Mouse (Mus musculus) adrenal gland (tissue): Measurements from ENCODE around the gene 4932438H23Rik.

Experiments used
- intact Hi-C: fragments of 180-260 bp; cut with DNase I; formaldehyde crosslinking; loops from one replicate; pipeline ENCODE4 v1.15.1; 2025
- long read RNA-seq, 2 experiments: library from polyadenylated mRNA; unstranded; transcript quantifications; one replicate each; pipeline ENCODE4 v2.0.0; 2020; ENCODE audit warnings: borderline replicate concordance in 1 of 2; ENCODE audit not compliant: insufficient replicate concordance in 1 of 2

The 4932438H23Rik gene
- long read RNA-seq, experiment 1, partial matches to known transcripts = 0 of 1 reads
- long read RNA-seq, experiment 1, other reads (novel, unspliced or antisense) = 1 of 1 reads
- long read RNA-seq, experiment 2 = 0 reads

DNA sequence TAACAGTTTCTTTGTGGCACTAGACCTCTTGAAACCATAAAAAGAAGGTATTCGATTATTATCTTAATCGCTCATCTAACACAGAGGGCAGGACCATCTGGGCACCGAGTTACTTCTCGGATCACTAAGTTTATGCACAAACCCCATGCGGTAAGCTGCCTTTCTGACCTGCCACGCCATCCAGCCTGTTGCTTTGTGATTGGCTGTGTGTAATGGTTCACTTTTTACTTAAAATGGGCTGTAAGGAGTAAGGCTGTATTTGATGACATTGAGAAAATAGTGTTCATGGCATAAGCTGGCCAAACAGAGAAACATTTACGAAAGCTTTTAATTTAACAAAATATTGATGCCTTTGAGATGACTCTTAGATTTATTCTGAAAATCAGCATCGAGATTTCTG lies at the start of gene 4932438H23Rik:
Gene 4932438H23Rik, minus strand, starts transcription at position 101 of the 400 bp plus-strand sequence.
- intact Hi-C loops = no loop called here

DNA sequence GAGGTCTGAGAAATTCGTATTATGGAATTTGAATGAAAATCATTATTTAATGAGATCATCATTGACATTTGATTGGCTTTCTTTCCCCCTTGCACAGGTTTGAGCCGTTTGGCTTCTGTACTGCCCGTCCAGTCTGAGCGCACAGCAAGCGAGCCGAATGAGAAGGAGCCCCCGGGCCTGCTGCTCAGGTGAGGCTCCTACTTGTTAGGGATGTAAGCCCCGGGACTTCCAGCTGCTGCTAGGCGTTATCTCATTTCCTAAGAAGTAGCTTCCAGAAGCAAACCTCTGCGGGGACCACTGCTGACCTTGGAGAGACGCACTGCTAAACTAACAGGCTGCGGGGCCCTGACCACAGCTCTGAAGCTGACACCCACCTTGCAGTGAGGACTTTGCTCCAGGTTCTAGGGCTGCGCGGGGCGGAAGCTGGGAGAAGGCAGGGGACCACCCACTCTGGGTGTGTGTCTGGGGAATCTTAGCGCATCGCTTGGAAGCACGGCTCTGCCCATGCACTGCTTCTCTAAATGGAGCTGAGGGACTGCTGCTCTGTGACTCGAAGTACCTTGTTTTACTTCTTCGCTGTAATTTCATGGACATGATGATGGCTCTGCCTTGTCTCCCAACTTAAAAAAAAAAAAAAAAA lies 46.2 kb upstream of the 4932438H23Rik start:
- intact Hi-C loops = no loop called here

DNA sequence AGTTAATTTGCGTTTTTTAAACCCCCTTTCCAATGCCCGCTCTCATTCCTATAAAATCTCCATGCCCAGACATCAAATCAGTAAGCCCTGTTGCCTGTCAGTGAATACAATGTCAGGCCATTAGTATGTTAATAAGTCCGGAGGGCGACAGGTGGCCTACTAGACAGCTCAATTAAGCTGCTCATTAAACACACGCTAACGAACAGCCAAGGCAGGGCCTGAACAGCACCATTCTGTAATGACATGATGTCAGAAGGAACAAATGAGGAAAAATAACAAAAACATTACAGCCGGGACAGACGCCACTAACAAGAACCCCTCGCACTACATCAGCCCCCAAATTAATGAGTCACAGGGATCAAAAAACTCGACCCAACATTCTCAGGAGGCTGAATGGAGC lies 45.5 kb upstream of the 4932438H23Rik start:
- intact Hi-C loops = no loop called here

DNA sequence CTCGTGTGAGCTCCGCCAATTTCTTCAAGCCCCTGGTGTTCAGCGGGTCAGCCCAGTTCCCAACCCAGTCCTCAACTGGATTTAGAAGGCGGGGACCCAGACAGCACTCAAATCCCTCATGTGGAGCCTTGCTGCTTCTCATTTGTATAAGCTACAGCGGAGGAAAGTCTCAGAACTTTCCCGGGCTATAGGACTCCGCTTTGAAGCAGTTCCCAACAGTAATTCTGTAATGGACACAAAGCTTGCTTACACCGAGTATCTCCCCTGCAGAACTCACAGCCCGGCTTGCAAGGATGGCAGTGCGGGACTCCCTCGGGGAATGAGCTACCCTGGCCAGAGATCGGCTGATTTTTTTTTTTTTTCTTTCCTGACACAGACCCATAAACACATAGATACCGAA lies 45.1 kb upstream of the 4932438H23Rik start:
- intact Hi-C loops = no loop called here

DNA sequence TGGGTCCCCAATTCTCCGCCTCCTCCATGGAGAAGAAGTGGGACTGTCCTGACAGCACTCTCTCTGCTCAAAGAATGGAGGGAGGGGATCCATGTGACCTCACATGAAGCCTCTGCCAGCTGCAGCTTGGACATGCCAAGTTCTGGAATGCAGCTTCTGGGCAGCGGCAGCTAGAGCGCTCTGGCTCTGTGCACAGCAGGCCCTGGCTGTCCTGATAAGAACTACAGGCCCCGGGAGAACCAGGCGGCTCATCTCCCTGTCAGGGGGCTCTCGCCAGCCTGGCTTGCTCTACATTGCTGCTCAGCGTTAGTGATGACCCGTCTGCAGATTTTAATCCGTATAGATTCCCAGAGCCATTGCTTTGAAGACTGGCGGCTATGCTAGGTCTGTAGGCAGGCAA lies 44.6 kb upstream of the 4932438H23Rik start:
- intact Hi-C loops = no loop called here

DNA sequence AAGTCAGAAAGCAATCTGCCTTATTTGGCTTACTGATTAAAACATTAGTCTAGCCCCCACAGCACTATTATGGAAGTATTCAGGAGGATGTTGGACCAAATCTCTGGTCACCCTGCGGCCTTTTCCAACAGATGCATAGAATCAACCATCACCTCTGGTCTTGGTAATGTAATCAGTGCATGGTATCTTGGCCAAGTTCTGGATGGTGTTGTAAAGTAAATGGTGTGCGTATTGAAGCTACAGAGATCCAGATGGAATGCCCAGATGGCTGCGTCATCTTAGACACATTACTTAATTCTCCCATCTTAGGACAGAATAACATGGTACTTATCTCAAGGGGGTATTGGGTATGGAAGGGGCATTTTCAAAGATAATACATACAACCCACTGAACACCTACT lies 43.8 kb upstream of the 4932438H23Rik start:
- intact Hi-C loops = no loop called here

DNA sequence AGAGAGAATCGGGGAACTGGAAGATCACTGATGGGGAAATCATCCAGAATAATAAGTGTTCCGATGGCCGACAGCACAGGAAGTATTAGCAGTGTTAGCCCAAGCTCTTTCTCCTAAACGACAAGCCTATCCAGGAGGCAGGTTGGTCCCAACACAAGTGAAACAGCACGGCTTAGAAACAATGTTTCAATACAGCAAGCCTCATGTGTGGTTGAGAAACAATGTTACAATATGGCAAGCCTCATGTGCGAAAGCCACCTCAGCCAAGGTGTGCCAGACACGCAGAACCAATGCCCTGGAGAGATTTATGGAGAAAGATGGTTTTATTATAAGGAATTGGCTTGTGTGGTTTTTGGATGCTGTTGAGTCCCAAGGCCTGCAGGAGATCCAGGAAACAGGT lies 43.2 kb upstream of the 4932438H23Rik start:
- intact Hi-C loops = no loop called here

DNA sequence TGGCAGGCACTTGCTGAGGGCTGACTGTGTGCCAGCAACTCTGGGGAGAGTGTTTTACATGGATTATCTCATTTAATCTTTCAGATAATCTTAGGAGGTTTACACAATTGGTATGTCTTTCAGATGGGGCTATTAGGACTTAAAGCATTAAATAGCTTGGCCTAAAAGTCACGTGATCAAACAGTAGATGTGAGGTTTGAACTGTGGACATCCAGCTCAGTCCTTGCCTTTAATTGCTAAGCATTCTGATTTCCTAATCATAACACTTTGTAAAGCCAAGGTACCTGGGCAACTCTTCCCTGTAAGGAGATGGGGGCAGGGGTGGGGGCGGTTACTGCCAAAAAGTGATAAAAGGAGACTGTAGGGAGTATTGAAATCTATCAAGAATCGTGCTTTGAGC lies 41.7 kb upstream of the 4932438H23Rik start:
- intact Hi-C loops = no loop called here

DNA sequence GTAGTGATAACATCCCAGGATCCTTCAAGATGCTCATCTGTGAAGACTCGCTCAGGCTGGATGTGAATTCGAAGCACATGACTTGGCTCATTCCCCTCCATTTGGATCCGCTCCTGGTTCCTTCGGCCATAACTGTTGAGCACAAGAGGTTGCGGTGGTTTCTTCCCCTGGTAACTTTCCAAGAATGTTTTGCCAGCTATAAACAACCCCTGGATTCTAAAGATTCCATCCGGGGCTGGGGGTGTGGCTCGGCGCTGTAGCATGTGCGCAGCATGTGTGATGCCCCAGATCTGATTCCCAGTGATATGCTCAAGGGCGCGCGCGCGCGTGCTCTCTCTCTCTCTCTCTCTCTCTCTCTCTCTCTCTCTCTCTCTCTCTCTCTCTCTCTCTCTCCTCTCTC lies 35.0 kb upstream of the 4932438H23Rik start:
- intact Hi-C loops = no loop called here

DNA sequence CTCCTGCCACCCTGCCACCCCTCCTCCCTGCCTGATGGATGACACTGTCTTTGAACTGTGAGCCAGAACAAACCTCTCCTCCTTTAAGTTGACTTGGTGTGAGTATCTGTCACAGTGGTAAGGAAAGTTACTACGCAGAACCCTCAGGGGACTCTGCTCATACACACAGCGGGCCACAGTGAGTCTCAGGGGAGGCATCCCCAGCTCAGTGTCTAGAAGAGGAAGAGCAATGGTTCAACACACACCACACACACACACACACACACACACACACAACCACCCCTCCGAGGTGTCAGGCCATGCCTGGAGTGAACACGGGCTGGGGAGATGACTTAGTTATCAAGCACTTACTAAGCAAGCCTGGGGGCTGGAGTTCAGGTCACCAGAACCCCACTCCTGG lies 33.5 kb upstream of the 4932438H23Rik start:
- intact Hi-C loops = no loop called here

DNA sequence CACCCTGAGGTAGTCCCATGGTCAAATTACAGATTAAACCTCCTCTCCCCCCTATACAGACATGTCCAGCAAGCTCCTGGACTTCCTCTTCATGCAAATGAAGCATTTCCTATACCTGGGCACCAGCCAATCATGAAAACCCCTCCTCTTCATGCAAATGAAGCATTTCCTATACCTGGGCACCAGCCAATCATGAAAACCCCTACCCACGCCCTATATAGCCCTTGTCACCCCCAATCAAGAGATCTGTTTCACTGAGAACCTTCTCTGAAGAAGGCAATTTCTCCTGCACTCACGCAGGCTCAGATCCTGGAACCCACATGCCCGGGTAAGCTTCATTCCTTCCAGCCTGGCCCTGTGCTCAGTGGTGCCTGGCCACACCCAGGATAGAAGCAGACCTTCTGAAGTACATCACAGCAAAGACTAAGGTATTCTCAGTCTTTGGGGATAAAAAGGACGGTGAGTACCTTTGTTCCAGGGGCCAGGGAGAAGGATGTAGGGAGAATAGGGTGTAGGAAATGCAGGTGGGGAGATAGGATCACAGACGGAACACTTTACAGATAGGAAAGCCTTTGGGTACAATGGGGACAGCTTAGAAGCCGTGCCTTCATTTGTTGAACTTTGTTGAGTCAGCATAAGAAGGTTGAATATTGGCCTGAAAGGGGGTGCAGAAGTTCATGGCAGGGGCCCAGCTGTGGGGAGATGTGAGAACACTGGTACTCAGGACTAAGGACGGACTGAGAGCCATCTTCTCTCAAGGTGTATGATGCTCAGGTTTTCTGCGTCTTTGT lies 32.0 kb upstream of the 4932438H23Rik start:
- intact Hi-C loops = no loop called here

DNA sequence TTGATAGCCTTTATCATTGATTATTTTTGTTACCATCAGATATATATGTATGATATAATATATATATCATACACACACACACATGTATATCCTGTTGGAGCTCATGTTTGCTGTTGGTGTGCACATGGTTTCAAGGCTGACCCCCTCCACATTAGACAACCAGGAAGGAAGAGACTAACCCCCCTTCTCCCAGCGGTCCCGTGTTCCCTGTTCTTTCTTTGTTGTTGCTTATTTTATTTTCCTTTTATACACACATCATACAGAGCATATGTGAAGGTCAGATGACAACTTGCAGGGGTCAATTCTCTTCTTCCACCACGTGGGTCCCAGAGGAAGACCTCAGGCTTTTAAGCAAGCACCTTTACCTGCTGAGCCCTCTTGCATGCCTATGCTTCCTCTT lies 29.3 kb upstream of the 4932438H23Rik start:
- intact Hi-C loops = no loop called here

DNA sequence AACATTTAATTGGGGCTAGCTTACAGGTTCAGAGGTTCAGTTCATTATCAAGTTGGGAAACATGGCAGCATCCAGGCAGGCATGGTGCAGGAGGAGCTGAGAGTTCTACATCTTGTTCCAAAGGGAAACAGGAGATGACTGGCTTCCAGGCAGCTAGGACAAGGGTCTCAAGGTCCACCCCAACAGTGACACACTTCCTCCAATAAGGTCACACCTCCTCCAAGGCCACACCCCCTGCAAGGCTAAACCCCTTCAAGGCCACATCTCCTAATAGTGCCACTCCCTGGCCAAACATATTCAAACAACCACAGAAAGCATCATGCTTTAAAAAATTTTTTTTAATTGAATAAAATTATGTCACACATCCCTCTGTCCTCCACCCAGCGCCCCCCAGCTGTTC lies 28.9 kb upstream of the 4932438H23Rik start:
- intact Hi-C loops = no loop called here

DNA sequence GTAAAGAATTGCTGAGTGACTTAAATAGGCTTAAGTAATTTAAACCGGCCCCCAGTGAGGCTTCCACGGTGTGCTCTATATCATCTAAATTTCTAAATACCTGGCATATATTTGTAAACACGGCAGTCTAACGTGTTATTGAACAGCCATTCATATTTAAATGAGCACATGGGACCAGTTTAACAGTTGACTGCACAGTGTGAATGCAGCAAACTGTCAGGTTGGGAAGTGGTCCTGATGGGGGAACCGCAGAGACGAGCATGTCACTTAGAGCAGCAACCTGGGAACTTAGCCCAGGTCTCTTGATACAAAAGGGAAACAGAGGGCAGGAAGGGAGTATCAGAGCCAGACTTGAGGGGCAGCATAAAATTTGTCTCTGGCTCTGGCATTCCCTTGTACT lies 25.0 kb upstream of the 4932438H23Rik start:
- intact Hi-C loops = no loop called here

DNA sequence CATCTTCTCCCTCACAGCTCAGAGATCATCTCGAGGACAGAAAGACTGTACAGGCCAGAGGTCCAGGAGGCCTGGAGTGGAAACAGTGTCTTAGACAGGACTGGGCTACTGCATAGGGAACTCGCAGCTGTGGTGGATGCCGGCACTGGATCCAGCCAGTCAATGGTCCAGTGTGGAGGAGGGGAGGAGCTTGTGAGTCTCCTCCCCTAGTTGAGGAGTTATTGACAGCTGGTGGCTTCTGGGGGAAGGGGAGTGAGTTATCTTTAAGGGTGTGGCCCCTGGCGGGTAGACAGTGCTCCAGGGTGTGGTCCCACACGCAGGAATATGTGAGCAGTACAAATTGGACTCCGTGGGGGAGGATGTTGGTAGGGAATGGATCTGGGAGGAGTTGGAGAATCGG lies 21.8 kb upstream of the 4932438H23Rik start:
- intact Hi-C loops = no loop called here

DNA sequence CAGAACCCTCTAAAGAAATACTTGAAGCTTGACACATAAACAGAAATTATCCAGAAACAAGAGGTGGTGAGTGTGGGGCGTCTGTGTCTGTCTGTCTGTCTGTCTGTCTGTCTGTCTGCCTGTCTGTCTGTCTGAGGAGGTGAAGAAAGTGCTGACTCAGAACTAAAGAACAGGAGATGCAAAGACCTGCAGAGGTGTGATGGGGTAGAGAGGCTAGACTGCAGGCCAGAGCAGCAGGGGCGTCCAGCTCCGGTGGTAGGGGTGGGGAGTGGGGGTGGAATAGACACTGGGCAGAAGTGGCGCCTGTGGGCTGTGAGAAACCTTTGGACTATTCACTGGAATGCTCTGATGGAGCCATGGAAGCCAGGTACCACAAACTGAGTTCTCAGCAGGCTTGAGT lies 21.1 kb upstream of the 4932438H23Rik start:
- intact Hi-C loops = no loop called here

DNA sequence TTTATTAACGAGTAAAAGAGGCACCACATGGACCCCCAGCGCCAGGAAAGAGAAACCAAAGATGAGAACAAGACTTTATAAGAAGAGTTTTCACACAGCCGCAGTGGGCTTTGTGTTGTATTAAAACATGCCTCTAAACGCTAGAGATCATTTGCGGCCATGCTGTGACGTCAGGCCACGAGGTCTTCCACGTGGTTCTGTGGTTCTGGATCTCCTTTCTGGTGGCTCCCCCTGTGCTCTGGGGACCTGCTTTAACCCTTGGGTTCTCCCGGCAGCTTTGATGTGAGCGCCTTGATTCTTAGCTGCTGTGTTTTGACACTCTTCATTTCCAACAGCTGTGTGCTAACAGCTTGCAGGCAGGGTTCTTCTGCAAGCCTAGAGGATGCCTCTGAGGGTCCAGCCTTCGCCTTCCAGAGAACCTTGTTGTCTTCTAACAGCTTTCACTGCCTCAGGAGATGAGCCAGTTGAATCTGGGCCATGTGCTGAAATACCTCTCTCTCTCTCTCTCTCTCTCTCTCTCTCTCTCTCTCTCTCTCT lies 16.1 kb upstream of the 4932438H23Rik start:
- intact Hi-C loops = no loop called here

DNA sequence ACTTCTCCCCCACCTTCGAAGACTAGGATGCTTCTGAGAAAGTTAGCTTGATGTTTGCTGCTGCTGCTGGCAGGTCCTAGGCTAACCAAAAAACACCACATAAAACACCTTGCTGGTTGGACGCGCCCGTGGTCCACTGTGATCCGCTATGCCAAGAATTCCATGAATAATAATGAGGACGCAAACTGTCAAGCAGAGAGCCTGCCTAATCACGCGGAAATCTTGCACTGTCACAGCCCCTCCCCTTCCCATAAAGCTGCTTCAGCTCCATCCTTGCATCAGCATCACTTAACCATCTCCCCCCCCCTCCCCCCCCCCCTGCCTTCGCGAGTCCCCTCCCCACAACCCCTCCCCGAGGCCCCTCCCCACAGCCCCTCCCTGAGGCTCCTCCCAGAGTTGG lies 12.7 kb upstream of the 4932438H23Rik start:
- intact Hi-C loops = no loop called here

DNA sequence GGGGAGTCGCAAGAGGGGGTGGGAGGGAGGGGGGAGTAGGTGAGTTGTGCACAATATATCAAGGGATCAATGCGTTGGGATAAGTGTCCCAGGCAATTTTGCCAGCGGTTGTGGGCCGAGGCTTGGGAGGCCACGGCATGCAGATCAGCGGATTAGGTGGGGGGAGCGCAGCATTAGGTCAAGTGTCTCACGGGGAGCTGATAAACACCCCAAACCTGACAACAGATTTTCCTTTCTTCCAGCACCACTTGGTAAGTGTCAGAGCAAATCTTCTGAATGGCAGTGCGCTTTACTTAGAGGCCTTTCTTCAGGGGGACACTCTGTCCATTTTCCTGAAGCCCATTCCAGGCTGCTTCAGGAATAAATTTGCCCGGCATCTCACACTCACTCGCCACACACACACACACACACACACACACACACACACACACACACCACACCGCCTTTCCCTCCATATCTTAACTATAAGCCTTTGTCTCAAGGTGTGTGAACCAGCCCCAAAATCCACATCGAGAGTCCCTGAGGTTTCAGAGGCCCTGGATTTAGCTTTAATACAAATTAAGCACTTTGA lies 10.6 kb upstream of the 4932438H23Rik start:
- intact Hi-C loops = no loop called here

DNA sequence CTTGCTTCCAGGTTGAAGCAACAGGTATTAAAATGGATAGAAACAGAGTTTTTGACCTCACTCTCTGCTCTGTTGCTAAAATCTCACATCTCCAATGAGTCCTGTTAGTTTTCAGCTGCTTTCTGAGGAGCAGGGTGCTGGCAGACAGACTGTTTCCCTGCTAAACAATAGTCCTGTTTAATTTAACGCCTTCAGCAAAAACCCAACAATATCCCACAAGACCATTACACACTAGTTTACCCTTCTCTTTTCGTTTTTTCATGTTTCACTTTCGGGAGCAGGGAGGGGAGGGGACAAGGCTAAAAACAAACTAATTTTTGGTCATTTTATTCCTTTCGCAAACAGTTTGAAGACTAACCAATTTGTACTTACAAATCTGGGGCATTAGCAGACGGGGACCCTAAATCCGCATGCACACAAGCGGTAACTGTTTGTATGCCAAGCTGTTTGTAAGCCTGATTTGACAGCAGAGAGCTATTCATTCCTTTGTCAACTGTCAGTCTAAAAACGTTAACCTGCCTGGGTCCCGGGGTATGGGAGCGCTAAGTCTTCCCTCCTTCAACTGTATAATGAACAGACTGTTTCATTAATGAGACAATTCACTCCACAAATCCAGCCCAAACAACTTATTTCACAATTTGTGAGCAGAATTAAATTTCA lies 10.0 kb upstream of the 4932438H23Rik start:
- intact Hi-C loops = no loop called here

DNA sequence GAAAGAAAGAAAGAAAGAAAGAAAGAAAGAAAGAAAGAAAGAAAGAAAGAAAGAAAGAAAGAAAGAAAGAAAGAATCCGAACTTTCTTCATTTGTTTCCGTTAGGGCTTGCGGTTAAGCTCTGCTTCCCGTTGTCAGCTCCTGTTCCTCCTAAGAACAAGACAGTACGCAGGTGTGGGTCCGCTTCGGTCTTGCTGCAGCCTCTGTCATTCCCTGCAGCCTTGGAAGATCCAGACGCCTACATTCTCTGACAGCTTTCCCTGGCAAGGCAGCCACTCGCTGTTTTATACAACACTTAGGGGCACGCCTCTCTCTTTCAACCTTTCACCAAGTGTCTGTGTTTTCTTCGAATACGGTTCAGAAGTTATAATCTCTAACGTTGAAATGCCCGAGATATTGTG lies 8.5 kb upstream of the 4932438H23Rik start:
- intact Hi-C loops = no loop called here

DNA sequence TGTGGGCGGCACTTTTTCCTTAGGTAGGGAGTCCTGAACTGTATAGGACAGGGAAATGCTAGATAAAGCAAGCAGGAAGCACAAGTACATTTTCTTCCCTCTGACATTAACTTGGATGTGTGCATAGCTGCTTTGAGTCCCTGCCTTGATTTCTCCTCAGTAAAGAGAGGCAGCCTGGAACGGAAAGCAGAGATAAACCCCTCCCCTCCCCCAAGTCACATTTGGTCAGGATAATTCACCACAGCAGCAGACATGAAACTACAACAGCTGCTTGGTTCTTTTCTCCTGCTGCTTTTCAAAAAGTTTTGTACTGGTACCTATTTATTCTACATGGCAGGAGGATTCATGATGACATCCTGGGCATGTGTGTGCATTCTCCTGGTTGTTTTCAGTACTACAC lies 5.6 kb upstream of the 4932438H23Rik start:
- intact Hi-C loops = no loop called here
